Mouse (Mus musculus) telencephalon, adult 2 months (tissue): ENCODE measurements around the gene Adcy1.

Source experiments
- DNase-seq: peaks from one replicate; pipeline ENCODE4 v3.0.0-alpha.2; 2011; ENCODE audit warnings: low read depth, low spot score

Adcy1 gene

DNA sequence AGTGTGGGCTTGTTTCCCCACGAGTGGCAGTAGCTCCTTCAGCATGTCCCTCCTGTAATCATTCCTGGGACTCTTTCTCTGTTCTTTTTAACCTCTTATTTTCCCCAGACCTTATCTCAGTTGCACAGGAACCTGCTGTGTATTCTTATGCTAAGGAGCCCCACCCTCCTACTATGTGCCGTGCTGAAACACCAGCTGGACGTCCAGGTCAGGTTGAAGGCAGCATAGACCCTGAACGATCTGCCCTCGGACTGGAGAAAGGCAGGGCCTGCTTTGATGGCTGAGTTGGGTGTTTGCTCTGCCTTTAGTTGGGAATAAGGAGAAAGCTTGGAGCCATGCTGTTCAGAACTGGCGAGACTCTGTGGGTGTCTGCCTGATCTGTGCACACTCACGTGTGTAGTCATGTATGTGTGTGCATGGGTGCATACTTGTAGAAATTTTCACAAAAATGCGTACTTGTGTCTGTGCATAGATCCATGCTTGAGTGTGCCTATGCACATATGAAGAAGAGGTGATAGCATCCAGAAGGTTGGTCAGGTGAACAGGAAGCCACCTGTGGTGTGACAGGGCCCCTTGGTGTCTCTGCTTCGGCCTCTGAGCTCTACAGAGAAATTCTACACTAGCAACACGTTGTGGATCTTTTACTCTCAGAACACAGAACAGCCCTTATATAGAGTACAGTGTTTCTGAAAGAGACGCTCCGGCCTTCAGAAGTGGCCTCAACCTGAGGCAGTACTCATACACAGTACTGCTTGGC lies 5.4 kb downstream of the Adcy1 start:
- no peak for DNase-seq

DNA sequence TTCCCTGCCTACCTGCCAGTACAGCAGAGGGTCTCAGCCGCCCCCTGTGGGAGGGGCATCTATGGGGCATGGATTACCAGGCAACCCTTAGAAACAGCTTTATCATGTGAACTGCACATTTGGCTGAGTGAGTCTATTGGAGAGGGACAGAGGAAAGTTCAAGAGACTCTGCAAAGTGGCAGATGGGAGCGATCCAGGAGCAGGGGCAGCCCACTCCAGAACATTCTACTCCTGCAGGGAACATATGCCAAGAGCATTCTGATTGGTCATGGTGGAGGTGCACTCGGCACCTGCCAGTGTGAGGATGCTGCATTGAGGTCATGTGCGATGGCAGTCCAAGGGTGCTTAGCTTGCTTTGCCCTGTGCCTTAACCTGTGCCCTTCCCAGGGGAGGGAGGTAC lies 6.5 kb downstream of the Adcy1 start:
- DNase-seq, result no peak

DNA sequence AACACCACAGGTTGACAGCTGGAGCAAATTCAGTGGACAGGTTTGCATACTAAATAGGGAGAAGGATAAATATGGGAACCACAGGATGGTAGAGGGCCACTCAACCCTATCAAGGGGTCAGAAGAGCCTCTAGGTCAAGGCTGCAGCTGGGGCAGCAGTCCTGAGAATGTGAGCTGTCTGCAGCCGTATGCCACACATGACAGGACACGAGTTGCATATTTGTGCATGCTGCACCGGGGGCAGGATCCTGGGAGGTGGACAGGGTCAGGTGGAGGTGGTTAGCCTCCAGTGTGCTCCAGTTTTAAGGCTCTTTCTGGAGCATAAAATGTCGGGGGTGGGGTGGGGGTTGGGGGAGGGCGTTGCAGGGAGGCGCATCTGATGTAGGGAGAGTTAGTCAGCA lies 8.3 kb downstream of the Adcy1 start:
- no peak for DNase-seq

DNA sequence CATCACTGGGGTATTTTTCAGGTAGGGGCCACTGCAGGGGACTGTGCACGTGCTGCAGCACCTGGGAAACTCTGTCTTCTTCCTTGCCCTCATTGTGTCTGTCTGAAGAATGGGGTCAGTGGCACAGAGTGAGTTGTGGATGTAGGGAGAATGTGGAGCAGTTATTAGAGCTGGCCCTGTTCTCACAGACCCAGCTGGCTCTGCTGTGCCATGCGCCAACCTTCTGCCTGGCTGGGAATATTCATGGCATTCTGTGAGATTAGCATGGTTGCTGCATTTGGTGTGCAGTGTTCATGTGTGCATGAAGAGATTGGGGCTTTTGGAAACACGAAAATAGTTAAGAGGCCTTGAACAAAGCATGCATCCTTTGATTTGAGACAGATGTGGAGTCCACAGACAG lies 10.3 kb downstream of the Adcy1 start:
- DNase-seq, result no peak

DNA sequence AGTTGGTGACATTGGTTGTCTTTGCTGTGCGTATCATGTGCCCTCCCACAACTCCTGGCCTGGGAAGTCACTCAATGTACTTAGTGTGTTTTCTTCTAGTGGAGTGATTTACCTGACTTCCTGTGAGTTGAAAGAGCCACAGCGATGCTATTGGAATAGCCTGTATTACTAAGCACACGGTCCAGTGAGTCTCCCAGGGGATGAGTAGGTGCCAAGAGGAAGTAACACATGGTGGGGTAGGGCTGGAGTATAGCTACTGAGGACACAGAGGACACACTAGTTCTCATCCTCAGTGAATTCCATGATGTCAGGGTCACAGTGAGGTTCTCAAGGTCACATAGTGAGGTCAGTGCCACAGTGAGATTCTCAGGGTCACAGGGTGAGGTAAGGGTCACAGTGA lies 13.2 kb downstream of the Adcy1 start:
- no peak for DNase-seq

DNA sequence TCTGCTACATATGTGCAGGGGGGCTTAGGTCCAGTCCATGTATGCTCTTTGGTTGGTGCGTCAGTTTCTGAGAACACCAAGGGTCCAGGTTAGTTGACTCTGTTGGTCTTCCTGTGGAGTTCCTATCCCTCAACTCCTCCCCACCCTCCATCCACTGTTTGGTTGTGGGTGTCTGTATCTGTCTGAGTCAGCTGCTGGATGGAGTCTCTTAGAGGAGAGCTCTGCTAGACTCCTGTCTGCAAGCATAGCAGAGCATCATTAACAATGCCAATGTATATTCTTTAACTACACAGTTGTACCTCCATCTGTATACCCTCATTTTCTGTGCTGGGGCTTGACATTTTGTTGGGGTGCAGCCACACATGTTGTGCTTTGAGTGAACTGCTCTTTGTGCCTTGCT lies 18.6 kb downstream of the Adcy1 start:
- DNase-seq, result no peak

DNA sequence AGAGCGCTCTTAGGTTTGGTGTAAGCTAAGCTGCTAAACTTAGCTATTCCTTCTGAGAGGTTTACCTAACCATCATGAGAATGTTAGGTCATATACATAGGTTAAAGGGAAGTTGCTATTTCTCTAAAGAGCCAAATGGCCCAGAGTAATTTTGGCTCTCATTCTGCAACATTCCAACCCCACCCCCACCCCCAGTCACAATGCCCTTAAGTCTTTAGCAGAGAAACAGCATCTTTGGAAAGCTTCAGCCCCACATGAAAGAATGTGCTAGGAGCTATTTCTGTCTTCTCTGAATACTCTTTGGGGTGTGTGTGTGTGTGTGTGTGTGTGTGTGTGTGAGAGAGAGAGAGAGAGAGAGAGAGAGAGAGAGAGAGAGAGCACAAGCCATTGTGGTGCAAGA lies 20.6 kb downstream of the Adcy1 start:
- DNase-seq, result no peak

DNA sequence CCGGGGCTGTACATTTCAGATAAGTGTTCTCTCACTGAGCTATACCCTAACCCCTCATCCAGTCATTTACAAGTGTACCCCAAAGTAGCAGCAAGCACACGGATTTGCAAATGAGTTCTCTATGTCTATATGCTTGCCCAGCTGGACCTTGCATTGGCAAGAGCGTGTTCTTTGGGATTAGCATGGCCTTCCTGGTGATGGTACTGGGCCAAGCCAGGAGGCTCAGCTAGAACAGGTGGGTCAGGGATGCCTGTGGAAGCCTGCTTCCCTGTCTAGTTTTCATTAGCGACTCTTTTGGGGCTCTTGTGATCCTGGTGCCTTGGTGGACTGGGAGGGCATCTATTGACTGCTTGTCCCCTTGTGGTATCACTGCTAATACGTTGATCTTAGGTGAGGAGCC lies 21.9 kb downstream of the Adcy1 start:
- DNase-seq, result no peak

DNA sequence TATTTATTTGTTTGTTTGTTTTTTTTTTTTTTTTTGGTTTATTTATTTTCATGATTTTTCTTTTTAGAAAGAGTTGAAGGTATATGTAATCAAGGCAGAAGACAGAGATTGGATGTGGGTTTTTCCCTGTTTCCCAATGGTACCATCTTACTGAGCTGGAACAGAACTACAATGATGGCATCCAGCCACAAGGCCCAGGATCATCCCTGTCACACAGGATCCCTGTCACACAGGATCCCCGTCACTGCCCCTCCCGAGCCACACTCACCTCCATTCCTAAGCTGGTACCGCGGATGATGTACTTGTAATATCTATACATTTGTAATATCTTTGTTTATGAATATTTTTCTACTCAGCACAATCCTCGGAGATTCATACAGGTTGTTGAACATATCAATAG lies 27.8 kb downstream of the Adcy1 start:
- no peak for DNase-seq

DNA sequence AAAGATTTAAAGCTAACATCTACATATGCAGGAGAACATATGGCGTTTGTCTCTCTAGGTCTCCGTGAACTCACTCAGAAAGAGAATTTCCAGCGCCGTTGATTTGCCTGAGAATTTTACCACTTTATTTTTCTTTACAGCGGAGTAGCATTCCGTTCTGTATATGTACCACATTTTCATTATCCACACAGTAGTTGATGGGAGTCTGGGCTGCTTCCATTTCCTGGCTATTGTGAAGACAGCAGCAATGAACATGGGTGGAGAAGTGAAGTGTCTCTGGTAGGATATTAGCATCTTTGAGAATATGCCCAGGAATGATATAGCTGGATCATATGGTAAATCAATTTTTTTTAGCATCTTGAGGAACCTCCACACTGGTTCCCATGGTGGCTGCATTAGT lies 31.6 kb downstream of the Adcy1 start:
- peak; percentile 45 for DNase-seq

DNA sequence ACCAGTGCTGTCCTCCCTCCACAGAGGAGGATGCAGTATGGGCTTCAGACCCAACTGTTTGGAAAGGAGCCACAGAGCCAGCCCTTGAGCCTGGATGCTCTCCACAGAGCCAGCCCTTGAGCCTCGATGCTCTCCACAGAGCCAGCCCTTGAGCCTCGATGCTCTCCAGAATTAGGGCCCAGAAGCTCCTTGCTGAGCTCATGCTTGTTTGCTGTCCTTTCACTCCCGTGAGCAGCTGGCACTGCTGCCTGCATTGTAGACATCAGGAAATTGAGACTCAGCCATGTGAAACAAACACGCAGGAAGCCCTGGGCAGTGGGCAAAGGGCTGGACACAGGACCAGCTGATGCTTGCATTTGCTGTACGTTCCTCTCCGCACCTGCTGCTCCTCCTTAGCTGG lies 38.4 kb downstream of the Adcy1 start:
- DNase-seq, result no peak

DNA sequence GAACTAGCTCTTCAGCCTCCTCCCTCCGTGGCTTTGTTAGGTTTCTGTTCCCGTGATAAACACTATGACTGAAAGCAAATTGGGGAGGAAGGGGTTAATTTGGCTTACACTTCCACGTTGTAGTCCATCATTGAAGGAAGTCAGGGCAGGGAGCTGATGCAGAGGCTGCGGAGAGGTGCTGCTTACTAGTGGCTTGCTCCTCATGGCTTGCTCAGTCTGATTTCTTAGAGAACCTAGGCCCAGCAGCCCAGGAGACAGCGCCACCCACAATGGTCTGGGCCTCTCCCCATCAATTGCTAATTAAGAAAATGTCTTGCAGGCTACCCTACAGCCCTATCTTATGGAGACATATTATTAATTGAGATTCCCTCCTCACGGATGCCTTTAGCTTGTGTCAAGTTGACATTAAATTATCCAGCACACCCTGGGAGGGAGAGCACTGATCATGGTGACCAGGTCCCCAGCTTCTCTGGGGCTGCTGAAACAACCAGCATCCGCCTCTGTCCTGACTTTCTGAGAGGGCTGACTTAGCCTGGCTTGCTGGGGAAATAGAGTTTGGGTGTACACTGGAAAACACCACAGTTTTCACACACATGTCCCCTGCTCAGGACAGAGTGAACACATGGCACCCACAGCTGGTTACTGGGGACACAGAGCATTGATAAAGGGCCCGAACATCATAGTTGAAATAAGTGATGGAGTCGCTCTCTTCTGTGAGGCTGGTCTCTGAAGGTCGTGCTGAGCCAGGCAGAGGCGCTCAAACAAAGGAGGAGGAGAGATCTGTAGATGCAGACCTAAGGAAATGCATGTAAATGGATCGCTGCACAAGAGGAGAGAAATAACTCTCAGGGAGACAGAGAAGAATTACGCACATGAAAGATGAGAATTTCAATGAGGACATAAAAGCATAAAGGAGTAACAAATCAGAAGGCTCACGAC lies 39.2 kb downstream of the Adcy1 start:
- no peak for DNase-seq

DNA sequence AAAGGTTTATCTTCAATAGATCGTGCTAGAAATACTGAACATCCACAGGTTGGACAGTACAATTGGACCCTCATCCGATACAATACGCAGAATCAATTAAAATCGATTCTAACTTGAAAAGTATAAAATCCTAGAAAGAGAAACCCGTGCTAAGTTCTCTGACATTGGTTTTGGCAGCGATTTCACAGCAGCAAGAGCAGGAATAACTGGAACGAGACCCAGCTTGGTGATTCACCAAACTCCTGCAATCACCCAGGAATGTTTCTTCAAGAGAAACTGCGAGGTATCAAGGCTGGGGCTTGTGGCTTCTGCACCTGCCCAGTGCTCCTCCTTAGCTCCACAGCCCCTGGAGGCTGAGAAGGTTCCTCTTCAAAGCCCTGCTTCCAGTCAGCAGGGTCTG lies 42.0 kb downstream of the Adcy1 start:
- no peak for DNase-seq

DNA sequence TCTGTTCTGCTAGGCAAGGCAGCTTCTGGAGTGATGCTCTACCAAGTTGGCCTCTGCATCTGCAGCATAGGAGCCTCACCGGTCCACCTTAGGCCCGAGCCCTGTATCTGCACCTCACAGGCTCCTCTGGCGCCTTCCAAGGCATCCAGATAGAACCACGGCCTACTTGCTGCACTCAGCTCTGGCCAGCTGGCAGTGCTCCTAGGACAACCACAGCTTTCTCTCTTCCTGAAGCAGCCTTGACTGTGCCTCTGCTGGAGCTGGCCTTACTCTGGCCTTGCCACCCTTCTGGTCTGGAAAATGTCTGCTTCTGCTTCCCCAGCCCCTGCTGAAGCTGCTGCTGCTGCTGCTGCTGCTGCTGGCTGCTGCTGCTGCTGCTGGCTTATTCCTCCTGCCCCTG lies 45.8 kb downstream of the Adcy1 start:
- no peak for DNase-seq

DNA sequence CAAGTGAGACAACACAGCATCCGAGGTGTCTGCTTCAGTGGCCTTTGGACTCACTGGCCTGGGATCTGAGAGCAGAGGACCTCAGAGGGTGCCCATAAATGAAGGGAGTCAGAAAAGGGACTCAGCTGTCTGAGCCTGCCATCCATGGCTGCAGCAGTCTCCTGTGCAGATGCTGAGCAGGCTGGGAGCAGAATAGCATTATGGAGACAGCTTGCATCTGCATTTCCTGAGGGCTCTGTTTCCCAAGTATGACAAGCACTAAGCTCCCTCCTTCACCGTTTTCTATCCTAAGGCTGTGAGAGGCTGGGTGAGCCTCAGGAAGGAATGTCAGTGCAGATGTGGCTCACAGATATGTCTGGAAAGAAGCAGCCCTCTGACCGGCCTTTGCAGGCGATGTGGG lies 49.8 kb downstream of the Adcy1 start:
- DNase-seq, result no peak

DNA sequence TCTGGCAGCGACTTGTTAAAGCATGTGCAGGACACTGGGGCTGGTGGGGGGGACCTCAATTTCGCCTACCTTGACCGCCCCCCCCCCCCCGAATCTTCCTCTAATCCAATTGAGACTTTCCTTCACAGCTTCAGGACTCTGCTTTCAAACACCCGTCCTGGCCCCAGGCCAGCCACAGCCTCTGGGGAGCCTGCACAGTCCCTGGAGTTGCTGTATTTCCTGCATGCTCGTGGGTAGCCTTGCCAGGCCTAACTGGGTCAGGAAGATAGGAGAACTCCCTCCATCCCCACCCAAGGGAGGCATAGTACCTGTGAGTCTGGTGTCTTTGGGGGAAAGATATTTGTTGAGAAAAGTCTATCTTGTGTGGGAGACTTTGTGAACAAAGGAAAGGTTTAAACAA lies 50.4 kb downstream of the Adcy1 start:
- no peak for DNase-seq

DNA sequence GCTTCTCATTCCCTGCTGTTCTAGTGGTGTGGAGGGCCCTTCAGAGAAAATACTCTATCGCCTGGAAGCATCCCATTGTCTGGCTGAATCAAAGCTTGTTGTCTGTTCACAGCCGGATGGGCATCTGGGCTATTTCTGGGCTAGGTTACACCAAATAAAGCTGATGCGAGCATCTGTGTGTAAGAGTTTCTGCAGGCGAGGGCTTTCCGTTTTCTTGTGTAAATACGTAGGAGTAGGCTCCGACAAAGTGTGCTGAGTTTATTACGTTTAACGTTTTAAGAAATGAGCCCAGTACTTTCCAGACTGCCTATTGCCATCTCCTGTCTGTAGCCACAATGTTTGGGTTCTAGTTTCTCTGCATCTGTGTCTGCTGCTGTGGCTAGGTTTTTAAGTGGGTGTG lies 51.0 kb downstream of the Adcy1 start:
- DNase-seq, result peak; percentile 46

DNA sequence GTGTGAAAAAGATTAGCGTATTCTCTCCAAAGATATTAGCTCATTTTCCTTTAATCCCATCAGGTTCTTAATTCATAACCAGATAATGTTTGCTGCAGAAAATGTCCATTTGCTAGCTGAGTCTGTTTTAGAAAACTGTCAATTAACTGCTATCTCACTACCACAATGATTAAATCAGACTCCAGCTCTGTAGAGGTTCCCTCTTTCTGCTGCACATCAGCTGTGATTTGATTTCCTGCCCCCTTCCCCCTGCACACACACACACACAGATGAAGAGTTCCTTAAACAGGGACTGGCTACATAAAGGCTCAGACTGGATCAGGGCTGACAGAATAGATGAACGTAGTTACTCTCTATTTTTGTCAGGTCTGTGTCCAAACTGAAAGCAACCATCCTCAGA lies 53.4 kb downstream of the Adcy1 start:
- no peak for DNase-seq

DNA sequence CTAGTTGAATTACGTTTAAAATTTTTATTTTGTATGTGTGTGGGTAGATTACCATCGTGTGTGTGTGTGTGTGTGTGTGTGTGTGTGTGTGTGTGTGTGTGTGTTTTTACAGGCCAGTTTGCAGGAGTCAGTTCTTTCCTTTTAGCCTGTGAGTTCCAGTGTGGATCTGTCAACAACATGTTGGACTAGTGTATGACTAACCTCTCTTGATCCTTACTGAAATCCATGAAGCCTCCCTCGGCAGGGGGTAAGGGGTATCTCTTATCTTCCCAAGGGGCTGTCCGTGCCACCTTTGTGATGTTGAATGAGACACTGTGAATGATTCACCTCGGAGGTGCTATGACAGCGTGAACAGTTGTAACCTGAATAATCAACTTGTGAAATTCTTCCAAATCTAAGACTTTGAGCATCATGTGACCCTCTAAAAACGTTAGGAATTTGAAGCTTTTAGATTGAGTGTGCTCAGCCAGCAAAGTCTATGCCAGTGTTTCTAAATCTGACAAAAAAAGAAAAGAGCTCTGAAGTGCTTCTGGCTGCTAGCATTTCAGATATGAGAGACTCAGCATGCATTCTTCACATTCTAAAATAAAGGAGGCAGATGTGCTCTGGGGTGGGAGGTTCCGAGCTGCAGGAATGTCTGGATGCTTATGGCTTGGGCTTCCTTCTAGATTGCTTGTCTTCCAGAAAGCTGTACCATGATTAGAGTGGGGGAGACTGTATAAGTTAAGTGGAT lies 66.2 kb downstream of the Adcy1 start:
- DNase-seq, result peak; percentile 49

DNA sequence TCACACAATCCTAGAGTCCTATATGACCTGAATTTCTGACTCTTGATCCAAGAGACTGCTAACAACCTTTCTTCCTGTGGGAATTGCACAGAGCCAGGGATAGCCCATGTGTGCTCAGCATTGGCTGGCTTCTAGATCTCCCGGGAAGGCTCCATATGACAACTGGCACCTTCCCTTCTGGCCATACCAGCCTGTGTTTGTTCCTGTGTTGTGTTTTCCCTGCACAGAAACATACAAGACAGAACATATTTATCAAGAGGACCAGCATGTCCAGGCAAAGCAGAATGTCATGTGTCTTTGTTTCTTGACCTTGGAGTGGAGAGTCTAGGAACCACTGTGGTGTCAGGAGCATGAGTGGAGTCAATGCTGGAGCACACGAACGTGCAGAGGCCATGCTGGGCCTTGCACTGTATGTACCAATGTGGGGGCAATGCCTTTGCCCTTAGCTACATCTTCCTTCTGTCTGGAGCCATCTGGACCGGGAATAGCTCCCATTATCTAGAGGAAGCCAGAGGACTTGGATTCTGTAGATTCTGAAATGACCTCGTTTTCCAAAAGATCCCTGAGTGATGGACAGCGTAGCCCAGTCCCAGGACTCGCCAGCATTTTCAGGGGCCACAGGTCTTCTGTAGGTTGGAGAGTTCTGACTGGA lies 69.6 kb downstream of the Adcy1 start:
- no peak for DNase-seq

DNA sequence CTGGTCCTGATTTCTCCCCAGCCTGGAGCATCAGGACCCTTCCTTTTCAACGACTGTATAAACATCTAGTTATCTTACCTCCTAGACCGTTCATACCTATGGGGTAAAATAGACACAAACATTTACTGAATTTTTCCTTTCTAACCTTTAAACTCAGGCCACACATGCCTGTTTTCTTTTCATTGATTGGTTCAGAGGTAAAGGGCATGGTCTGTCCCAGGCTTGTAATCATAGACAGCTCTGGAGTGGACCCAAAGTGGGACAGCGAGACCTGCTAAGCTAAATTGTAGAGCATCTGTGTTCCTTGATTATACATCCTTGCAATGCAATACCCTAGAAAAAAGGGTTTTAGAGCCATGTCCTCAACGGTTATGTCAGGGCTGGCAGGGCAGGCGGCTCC lies 70.4 kb downstream of the Adcy1 start:
- no peak for DNase-seq

DNA sequence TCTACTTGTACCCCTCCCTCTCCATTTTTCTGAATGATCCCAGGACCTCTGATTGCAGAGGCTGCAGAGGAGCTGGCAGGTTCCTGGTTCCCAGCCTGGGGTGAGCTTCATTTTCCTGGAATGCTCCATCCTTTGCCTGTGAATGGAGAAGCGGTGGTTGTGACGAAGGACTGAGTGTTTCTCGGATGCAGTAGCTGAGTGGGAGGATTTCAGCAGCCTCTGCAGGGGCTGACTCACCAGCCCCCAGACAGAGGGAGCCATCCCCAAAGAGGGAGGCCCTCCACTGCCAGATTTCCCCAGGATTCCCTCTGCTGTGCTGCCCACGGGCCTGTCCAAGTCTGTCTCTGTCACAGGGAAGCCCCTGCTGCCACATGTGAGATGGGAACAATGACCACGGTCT lies 71.0 kb downstream of the Adcy1 start:
- DNase-seq, result peak; percentile 84
